Mouse (Mus musculus): ENCODE measurements around the gene Fbxo24. TPM values are rescaled to one million over a fixed set of nuclear protein-coding genes. Genes with fewer than 3 reads are reported as not detected.

The Fbxo24 gene
- polyA plus RNA-seq, 1 experiment from 2014 or later: 0.13 TPM

- no peak overlapping the region for H3K9ac ChIP-seq
- H3K4me3 ChIP-seq: no peak overlapping the region
- no peak overlapping the region; the same call in 1 of the 2 replicates for H3K4me2 ChIP-seq
- no peak for ATAC-seq (ENCODE audit: insufficient number of reproducible peaks, insufficient read depth, low FRiP score, low TSS enrichment, low read depth)
- H3K9me3 ChIP-seq: no peaks in the 10 kb centered on the region
- peaks cover 16% of the 10 kb centered on the region for H3K27me3 ChIP-seq
- WGBS: 73% methylated on average over 17 of the region's 17 CpGs
- peaks cover 12% of the 10 kb centered on the region; the same call in 1 of the 2 replicates for H3K4me1 ChIP-seq
- H3K36me3 ChIP-seq: no peaks in the 10 kb centered on the region
- no peak overlapping the region for H3K27ac ChIP-seq
Observed at GRCm38 (mm10) chr5:137570691-137571586, 57.9 kb downstream of the Fbxo24 start.

- no peaks in the 10 kb centered on the region for H3K36me3 ChIP-seq
- H3K4me2 ChIP-seq: peak overlapping the region; percentile 7; the same call in 1 of the 2 replicates
- no peaks in the 10 kb centered on the region for H3K9me3 ChIP-seq
- H3K27ac ChIP-seq: no peak overlapping the region
- peaks cover 12% of the 10 kb centered on the region; the same call in 1 of the 2 replicates for H3K4me1 ChIP-seq
- ATAC-seq (ENCODE audit: insufficient number of reproducible peaks, insufficient read depth, low FRiP score, low TSS enrichment, low read depth): no peak
- H3K4me3 ChIP-seq: no peak overlapping the region
- H3K27me3 ChIP-seq: peaks cover 16% of the 10 kb centered on the region
- H3K9ac ChIP-seq: no peak overlapping the region
- 49% methylated on average over 7 of the region's 7 CpGs for WGBS
Observed at GRCm38 (mm10) chr5:137570181-137570580, 58.6 kb downstream of the Fbxo24 start.

GRCm38 (mm10) chr5:137569665-137570064 lies 59.1 kb downstream of the Fbxo24 start, which contains the start of gene Tfr2:
Gene Tfr2, plus strand, starts transcription at chr5:137569840.
- no peak within 1 kb of the TSS for H3K27ac ChIP-seq
- ATAC-seq (ENCODE audit: insufficient number of reproducible peaks, insufficient read depth, low FRiP score, low TSS enrichment, low read depth): 0 out of 2 replicates have a peak, but pooled peaks have one; percentile 27
- WGBS: 37% methylated on average over 9 of the region's 9 CpGs
- peaks cover 11% of the 10 kb centered on the region for H3K27me3 ChIP-seq
- H3K9me3 ChIP-seq: no peaks in the 10 kb centered on the region
- H3K4me3 ChIP-seq: no peak within 1 kb of the TSS
- no peak within 1 kb of the TSS for H3K9ac ChIP-seq
- peaks cover 12% of the 10 kb centered on the region; the same call in 1 of the 2 replicates for H3K4me1 ChIP-seq
- peak within 1 kb of the TSS; percentile 7 for H3K4me2 ChIP-seq
- no peaks in the 10 kb centered on the region for H3K36me3 ChIP-seq

GRCm38 (mm10) chr5:137569031-137569430 lies 59.8 kb downstream of the Fbxo24 start:
- no peaks in the 10 kb centered on the region for H3K36me3 ChIP-seq
- H3K4me1 ChIP-seq: peaks cover 5% of the 10 kb centered on the region; the same call in 1 of the 2 replicates
- H3K4me2 ChIP-seq: no peak overlapping the region
- peaks cover 5% of the 10 kb centered on the region for H3K27me3 ChIP-seq
- 70% methylated on average over 12 of the region's 12 CpGs for WGBS
- H3K27ac ChIP-seq: no peak overlapping the region
- ATAC-seq (ENCODE audit: insufficient number of reproducible peaks, insufficient read depth, low FRiP score, low TSS enrichment, low read depth): no peak
- no peak overlapping the region for H3K4me3 ChIP-seq
- H3K9ac ChIP-seq: no peak overlapping the region
- H3K9me3 ChIP-seq: no peaks in the 10 kb centered on the region

GRCm38 (mm10) chr5:137568223-137568798 lies 60.5 kb downstream of the Fbxo24 start:
- no peak overlapping the region for H3K27ac ChIP-seq
- no peaks in the 10 kb centered on the region for H3K27me3 ChIP-seq
- no peak overlapping the region for H3K4me3 ChIP-seq
- no peaks in the 10 kb centered on the region for H3K9me3 ChIP-seq
- no peaks in the 10 kb centered on the region for H3K36me3 ChIP-seq
- ATAC-seq (ENCODE audit: insufficient number of reproducible peaks, insufficient read depth, low FRiP score, low TSS enrichment, low read depth): no peak
- H3K4me1 ChIP-seq: peaks cover 4% of the 10 kb centered on the region; the same call in 1 of the 2 replicates
- WGBS: 87% methylated on average over 8 of the region's 8 CpGs
- no peak overlapping the region for H3K9ac ChIP-seq
- H3K4me2 ChIP-seq: no peak overlapping the region

GRCm38 (mm10) chr5:137566416-137566815 lies 62.4 kb downstream of the Fbxo24 start:
- H3K4me3 ChIP-seq: no peak overlapping the region
- no peak for ATAC-seq (ENCODE audit: insufficient number of reproducible peaks, insufficient read depth, low FRiP score, low TSS enrichment, low read depth)
- H3K9me3 ChIP-seq: no peaks in the 10 kb centered on the region
- no peaks in the 10 kb centered on the region for H3K27me3 ChIP-seq
- H3K9ac ChIP-seq: no peak overlapping the region
- no peak overlapping the region for H3K4me2 ChIP-seq
- no peak overlapping the region for H3K27ac ChIP-seq
- H3K4me1 ChIP-seq: peaks cover 4% of the 10 kb centered on the region; the same call in 1 of the 2 replicates
- no peaks in the 10 kb centered on the region for H3K36me3 ChIP-seq
- 91% methylated on average over 5 of the region's 5 CpGs for WGBS

GRCm38 (mm10) chr5:137565744-137566143 lies 63.1 kb downstream of the Fbxo24 start:
- Histone ChIP-seq H3K9ac (no peak overlapping the region), H3K36me3 (no peaks in the 10 kb centered on the region)
- 65% methylated on average over 6 of the region's 6 CpGs for WGBS

GRCm38 (mm10) chr5:137562965-137563364 lies 65.8 kb downstream of the Fbxo24 start:
- H3K9me3 ChIP-seq: no peaks in the 10 kb centered on the region
- no peak overlapping the region for H3K4me3 ChIP-seq
- H3K4me2 ChIP-seq: no peak overlapping the region
- H3K27me3 ChIP-seq: no peaks in the 10 kb centered on the region
- H3K36me3 ChIP-seq: no peaks in the 10 kb centered on the region
- no peak for ATAC-seq (ENCODE audit: insufficient number of reproducible peaks, insufficient read depth, low FRiP score, low TSS enrichment, low read depth)
- no peak overlapping the region for H3K9ac ChIP-seq
- WGBS: 75% methylated on average over 10 of the region's 10 CpGs
- H3K27ac ChIP-seq: no peak overlapping the region
- no peaks in the 10 kb centered on the region for H3K4me1 ChIP-seq

More at GRCm38 (mm10) chr5:137565744-137566143, 63.1 kb downstream of the Fbxo24 start:
- H3K4me2 ChIP-seq: no peak overlapping the region
- H3K4me3 ChIP-seq: no peak overlapping the region
- H3K27me3 ChIP-seq: no peaks in the 10 kb centered on the region
- no peak overlapping the region for H3K27ac ChIP-seq
- peaks cover 4% of the 10 kb centered on the region; the same call in 1 of the 2 replicates for H3K4me1 ChIP-seq
- ATAC-seq (ENCODE audit: insufficient number of reproducible peaks, insufficient read depth, low FRiP score, low TSS enrichment, low read depth): no peak
- no peaks in the 10 kb centered on the region for H3K9me3 ChIP-seq

Other genes starting within 250 kb of the Fbxo24 start
- gene Zan, start 151.9 kb downstream of the Fbxo24 start, polyA plus RNA-seq (2015; fragmentation: Nextera tagmentation; extraction: Ambion mirVana): 0.11 and 0.17 TPM in 2 replicates
- gene Pop7, start 126.5 kb downstream of the Fbxo24 start, polyA plus RNA-seq (2015; fragmentation: Nextera tagmentation; extraction: Ambion mirVana): 48.0 and 56.2 TPM in 2 replicates
- 16.3 and 17.1 TPM in 2 replicates for gene Gigyf1, start 110.5 kb downstream of the Fbxo24 start, polyA plus RNA-seq (2015; fragmentation: Nextera tagmentation; extraction: Ambion mirVana)
- gene Epo, start 95.8 kb downstream of the Fbxo24 start, polyA plus RNA-seq (2015; fragmentation: Nextera tagmentation; extraction: Ambion mirVana): not detected in 2 replicates
- gene Gnb2, start 95.5 kb downstream of the Fbxo24 start, polyA plus RNA-seq (2015; fragmentation: Nextera tagmentation; extraction: Ambion mirVana): 360 and 396 TPM in 2 replicates
- gene Actl6b, start 75.5 kb downstream of the Fbxo24 start, polyA plus RNA-seq (2015; fragmentation: Nextera tagmentation; extraction: Ambion mirVana): 2.8 and 4.5 TPM in 2 replicates
- gene Tfr2, start 59.2 kb downstream of the Fbxo24 start, polyA plus RNA-seq (2015; fragmentation: Nextera tagmentation; extraction: Ambion mirVana): 0.35 and 1.7 TPM in 2 replicates
- gene Mospd3, start 27.9 kb downstream of the Fbxo24 start, polyA plus RNA-seq (2015; fragmentation: Nextera tagmentation; extraction: Ambion mirVana): 33.3 and 33.8 TPM in 2 replicates
- 122 and 135 TPM in 2 replicates for gene Pcolce, start 15.2 kb downstream of the Fbxo24 start, polyA plus RNA-seq (2015; fragmentation: Nextera tagmentation; extraction: Ambion mirVana)
- 31.5 and 33.9 TPM in 2 replicates for gene Lrch4, start 119 bp upstream of the Fbxo24 start, polyA plus RNA-seq (2015; fragmentation: Nextera tagmentation; extraction: Ambion mirVana)
- 7.9 and 8.2 TPM in 2 replicates for gene Gm20605, start 173 bp upstream of the Fbxo24 start, polyA plus RNA-seq (2015; fragmentation: Nextera tagmentation; extraction: Ambion mirVana)
- 7.0 and 8.6 TPM in 2 replicates for gene Sap25, start 12.3 kb upstream of the Fbxo24 start, polyA plus RNA-seq (2015; fragmentation: Nextera tagmentation; extraction: Ambion mirVana)
- gene Irs3, start 16.7 kb upstream of the Fbxo24 start, polyA plus RNA-seq (2015; fragmentation: Nextera tagmentation; extraction: Ambion mirVana): 0.26 and 0.32 TPM in 2 replicates
- 15.8 and 19.2 TPM in 2 replicates for gene Agfg2, start 55.7 kb upstream of the Fbxo24 start, polyA plus RNA-seq (2015; fragmentation: Nextera tagmentation; extraction: Ambion mirVana)
- gene Nyap1, start 112.6 kb upstream of the Fbxo24 start, polyA plus RNA-seq (2015; fragmentation: Nextera tagmentation; extraction: Ambion mirVana): 3.5 and 4.4 TPM in 2 replicates
- 129 and 134 TPM in 2 replicates for gene Tsc22d4, start 116.7 kb upstream of the Fbxo24 start, polyA plus RNA-seq (2015; fragmentation: Nextera tagmentation; extraction: Ambion mirVana)
- 28.4 and 30.6 TPM in 2 replicates for gene Ppp1r35, start 149.8 kb upstream of the Fbxo24 start, polyA plus RNA-seq (2015; fragmentation: Nextera tagmentation; extraction: Ambion mirVana)
- 14.2 and 14.7 TPM in 2 replicates for gene Mepce, start 158.7 kb upstream of the Fbxo24 start, polyA plus RNA-seq (2015; fragmentation: Nextera tagmentation; extraction: Ambion mirVana)
- gene Zcwpw1, start 158.8 kb upstream of the Fbxo24 start, polyA plus RNA-seq (2015; fragmentation: Nextera tagmentation; extraction: Ambion mirVana): 36.1 and 39.7 TPM in 2 replicates
- gene Pilra, start 207.3 kb upstream of the Fbxo24 start, polyA plus RNA-seq (2015; fragmentation: Nextera tagmentation; extraction: Ambion mirVana): 0.31 and 0.70 TPM in 2 replicates
- not detected in 2 replicates for gene Pilrb1, start 229.1 kb upstream of the Fbxo24 start, polyA plus RNA-seq (2015; fragmentation: Nextera tagmentation; extraction: Ambion mirVana)
- not detected in 2 replicates for gene Pilrb2, start 242.8 kb upstream of the Fbxo24 start, polyA plus RNA-seq (2015; fragmentation: Nextera tagmentation; extraction: Ambion mirVana)

All from embryonic facial prominence, embryonic 13.5 days (tissue).